Mouse (Mus musculus) embryonic fibroblast, embryonic 13.5 days (primary cell): Measurements from ENCODE around the gene Smad6.

ENCODE experiments used
- CTCF ChIP-seq: IDR thresholded peaks from 2 replicates; pipeline ENCODE4 v1.5.1; 2011; ENCODE audit warnings: mild to moderate bottlenecking, control low read depth, low read length, moderate library complexity, borderline replicate concordance; ENCODE audit not compliant: insufficient read depth
- POLR2A ChIP-seq: IDR thresholded peaks from 2 replicates; pipeline ENCODE4 v1.6.1; 2011; ENCODE audit warnings: low read depth, mild to moderate bottlenecking, control low read depth, low read length, moderate library complexity

- TF ChIP-seq CTCF (no peak), POLR2A (no peak)
Measured at GRCm38 (mm10) chr9:63989641-63990040, 32.2 kb downstream of the Smad6 start.
